8 mouse cellular contexts compared by ENCODE assay signal in genomic region chr3:82144725-82145125, GRCm38 (mm10). TPM values are rescaled to one million over a fixed set of nuclear protein-coding genes. Genes with fewer than 3 reads are reported as not detected.
A peak's percentile ranks its signal among the peaks of the same experiment; 100 is the strongest.
DNase-seq lines count a peak whose midpoint lies in the region; ATAC-seq and TF ChIP-seq lines count a peak whose summit lies in the region.

No protein-coding gene starts in this region.

- H3K36me3 ChIP-seq in ES-E14 (ENCODE audit: control insufficient read depth, insufficient read depth, low read length, poor library complexity, severe bottlenecking): no peaks in the 10 kb centered on the region
- H3K36me3 ChIP-seq in forebrain, embryonic 15.5 days: no peaks in the 10 kb centered on the region
- H3K36me3 ChIP-seq in limb, embryonic 10.5 days: no peaks in the 10 kb centered on the region

- H3K27me3 ChIP-seq in forebrain, embryonic 15.5 days: no peaks in the 10 kb centered on the region
- peaks cover 31% of the 10 kb centered on the region for H3K27me3 ChIP-seq in limb, embryonic 10.5 days (ENCODE audit: low read depth, poor library complexity, severe bottlenecking)

- DNase-seq in kidney, adult 18-20 months: peak; percentile 6
- no peak for DNase-seq in kidney, adult 8-10 months
- no peak for DNase-seq in ES-E14 (ENCODE audit: low read depth, low spot score)
- DNase-seq in limb, embryonic 10.5 days (ENCODE audit: low spot score): no peak
- DNase-seq in neural tube, embryonic 10.5 days (ENCODE audit: extremely low spot score, low spot score): peak; percentile 48
- no peak for DNase-seq in left cerebral cortex, adult 9 months (ENCODE audit: low spot score in 2 of 2)
- no peak for DNase-seq in retina, embryonic 14.5 days (ENCODE audit: low spot score)

- no peak overlapping the region for H3K9ac ChIP-seq in ES-E14 (ENCODE audit: insufficient read depth, low read depth, low read length, poor library complexity, severe bottlenecking)
- H3K9ac ChIP-seq in forebrain, embryonic 15.5 days (replicated peaks): peak overlapping the region; percentile 72

- no peaks in the 10 kb centered on the region for H3K9me3 ChIP-seq in ES-E14 (ENCODE audit: control insufficient read depth, insufficient read depth, low read depth, low read length)
- no peaks in the 10 kb centered on the region for H3K9me3 ChIP-seq in forebrain, embryonic 15.5 days
- H3K9me3 ChIP-seq in limb, embryonic 10.5 days (replicated peaks): no peaks in the 10 kb centered on the region

- peak; percentile 49 for ATAC-seq in forebrain, embryonic 15.5 days (replicated peaks)

- H3K27ac ChIP-seq in ES-E14 (ENCODE audit: insufficient read depth, low read depth, low read length, poor library complexity, severe bottlenecking): no peak overlapping the region
- peak overlapping the region; percentile 69 for H3K27ac ChIP-seq in forebrain, embryonic 15.5 days (replicated peaks)
- H3K27ac ChIP-seq in limb, embryonic 10.5 days: peak overlapping the region; percentile 53; the same call in 1 of the 2 replicates

- H3K4me3 ChIP-seq in ES-E14 (ENCODE audit: insufficient read depth in 1 of 2, low read depth in 1 of 2, low read length in 2 of 2, poor library complexity in 1 of 2, severe bottlenecking in 1 of 2): peak overlapping the region; percentile 45 to 54; a peak in 3 of 4 replicates
- H3K4me3 ChIP-seq in forebrain, embryonic 15.5 days: peak overlapping the region; percentile 63
- peak overlapping the region; percentile 54 for H3K4me3 ChIP-seq in limb, embryonic 10.5 days

- H3K4me1 ChIP-seq in ES-E14 (ENCODE audit: control insufficient read depth in 2 of 2, insufficient read depth in 2 of 2, low read length in 2 of 2, poor library complexity in 1 of 2): no peaks in the 10 kb centered on the region
- peaks cover 12% of the 10 kb centered on the region for H3K4me1 ChIP-seq in forebrain, embryonic 15.5 days
- peaks cover 10% of the 10 kb centered on the region for H3K4me1 ChIP-seq in limb, embryonic 10.5 days

- in situ Hi-C loops in ES-E14 (cut with MboI; ENCODE audit: low sequenced_read_pairs in 2 of 2, unreplicated experiment in 2 of 2): no loop called here

- H3K4me2 ChIP-seq in forebrain, embryonic 15.5 days (replicated peaks): peak overlapping the region; percentile 96

- WGBS in forebrain, embryonic 15.5 days: 5% methylated on average over 14 of the region's 14 CpGs
- 13% methylated on average over 14 of the region's 14 CpGs for WGBS in limb, embryonic 10.5 days

TF ChIP-seq in ES-E14, 5 proteins besides CTCF, POLR2A, EP300 and RAD21:
- TF ChIP-seq HCFC1 (IDR thresholded peaks at IDR 0.05; ENCODE audit: borderline replicate concordance, insufficient read depth, low read length): no peak
- no peak for TF ChIP-seq MAFK (IDR thresholded peaks at IDR 0.05; ENCODE audit: insufficient read depth, low read depth, low read length)
- no peak for TF ChIP-seq ZNF384 (IDR thresholded peaks at IDR 0.05; ENCODE audit: low read depth, low read length)
- no peak for TF ChIP-seq ZC3H11A (IDR thresholded peaks at IDR 0.05; ENCODE audit: borderline replicate concordance, low read depth, low read length)
- TF ChIP-seq CHD2 (IDR thresholded peaks at IDR 0.05; ENCODE audit: low read depth, low read length): no peak
TF ChIP-seq in ES-E14: peak in this region for 0.

RNA-seq across cellular contexts. Expression of gene Gucy1a1, which starts 0.9 kb away (rescaled TPM):
- 0.04 TPM in 1 of 2 replicates, not detected in the other for total RNA-seq in ES-E14 (2012; rRNA removed)
- 42.4 and 51.8 TPM in 2 replicates for polyA plus RNA-seq in forebrain, embryonic 15.5 days (2015; fragmentation: Nextera tagmentation; extraction: Ambion mirVana)
- polyA plus RNA-seq in limb, embryonic 10.5 days (2016; fragmentation: Nextera tagmentation; extraction: Ambion mirVana): 0.60 and 1.2 TPM in 2 replicates

Comparison
In these comparisons a context has a peak if more than half of its experiments do, and no peak if none do; other contexts are left out.
1. DNase-seq: peak in kidney, adult 18-20 months (single experiment) and neural tube, embryonic 10.5 days (single experiment); none in kidney, adult 8-10 months (0 of 2), ES-E14 (single experiment), limb, embryonic 10.5 days (single experiment), left cerebral cortex, adult 9 months (0 of 2) and retina, embryonic 14.5 days (single experiment).
2. RNA of gene Gucy1a1, which starts 0.9 kb away (polyA plus RNA-seq): 42.4 to 51.8 TPM in forebrain, embryonic 15.5 days; 0.60 to 1.2 TPM in limb, embryonic 10.5 days; every median in the first group is over 10 times any median in the second.
3. Peak in every context shown above with its lines, with median percentiles within 50 percentile points of each other: H3K4me3 ChIP-seq.